Mouse (Mus musculus): ENCODE measurements around the gene Dbnl. TPM values are rescaled to one million over a fixed set of nuclear protein-coding genes. Genes with fewer than 3 reads are reported as not detected.
A peak's percentile ranks its signal among the peaks of the same experiment; 100 is the strongest.

Gene Dbnl
- polyA plus RNA-seq, 1 experiment from 2014 or later: 153 TPM

DNA sequence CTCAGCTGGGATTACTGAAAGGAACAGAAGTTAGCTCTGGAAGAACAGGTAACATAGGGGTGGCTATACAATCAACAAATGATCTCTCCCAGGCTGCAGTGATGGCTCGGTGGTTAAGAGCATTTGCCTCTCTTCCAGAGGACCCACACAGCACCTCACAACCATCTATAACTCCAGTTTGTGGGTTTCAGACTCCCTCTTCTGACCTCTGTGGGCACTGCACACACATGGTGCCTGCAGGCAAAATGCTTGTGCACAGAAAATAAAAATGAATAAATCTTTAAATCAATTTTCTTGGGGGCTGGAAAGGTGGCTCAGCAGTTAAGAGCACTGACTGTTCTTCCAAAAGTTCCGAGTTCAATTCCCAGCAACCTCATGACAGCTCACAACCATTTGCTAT is 9.8 kb upstream of the Dbnl start:
- Histone ChIP-seq H3K4me2 (replicated peaks) (no peak overlapping the region), H3K36me3 (peaks cover 7% of the 10 kb centered on the region; the same call in 1 of the 2 replicates), H3K4me3 (no peak overlapping the region), H3K9me3 (no peaks in the 10 kb centered on the region), H3K4me1 (no peaks in the 10 kb centered on the region), H3K9ac (no peak overlapping the region), H3K27ac (no peak overlapping the region), H3K27me3 (replicated peaks) (no peaks in the 10 kb centered on the region)
- no peak for ATAC-seq (ENCODE audit: low FRiP score, low read depth)
- 75% methylated on average over 2 of the region's 2 CpGs for WGBS

DNA sequence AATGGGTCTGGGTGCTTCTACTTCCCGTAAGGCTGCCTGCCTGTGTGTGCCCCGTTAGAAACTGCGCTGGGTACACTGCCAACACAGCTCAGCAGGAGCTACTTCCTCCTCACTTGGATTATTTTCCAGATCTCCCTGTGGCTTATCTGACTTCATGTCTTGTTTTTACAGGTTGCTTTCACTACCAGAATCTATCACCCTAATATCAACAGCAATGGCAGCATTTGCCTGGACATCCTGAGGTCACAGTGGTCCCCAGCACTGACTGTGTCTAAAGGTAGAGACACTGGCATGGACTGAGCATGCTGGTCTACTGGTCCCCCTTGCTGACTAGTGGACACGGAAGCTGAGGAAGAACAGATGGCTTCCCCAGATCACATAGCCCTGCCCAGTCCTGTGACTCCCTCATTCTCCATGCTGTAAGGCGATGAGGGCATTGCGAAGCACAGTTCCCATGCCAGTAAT is 8.2 kb upstream of the Dbnl start:
- no peaks in the 10 kb centered on the region for H3K27me3 ChIP-seq (replicated peaks)
- ATAC-seq (ENCODE audit: low FRiP score, low read depth): no peak
- WGBS: 93% methylated on average over 6 of the region's 6 CpGs

DNA sequence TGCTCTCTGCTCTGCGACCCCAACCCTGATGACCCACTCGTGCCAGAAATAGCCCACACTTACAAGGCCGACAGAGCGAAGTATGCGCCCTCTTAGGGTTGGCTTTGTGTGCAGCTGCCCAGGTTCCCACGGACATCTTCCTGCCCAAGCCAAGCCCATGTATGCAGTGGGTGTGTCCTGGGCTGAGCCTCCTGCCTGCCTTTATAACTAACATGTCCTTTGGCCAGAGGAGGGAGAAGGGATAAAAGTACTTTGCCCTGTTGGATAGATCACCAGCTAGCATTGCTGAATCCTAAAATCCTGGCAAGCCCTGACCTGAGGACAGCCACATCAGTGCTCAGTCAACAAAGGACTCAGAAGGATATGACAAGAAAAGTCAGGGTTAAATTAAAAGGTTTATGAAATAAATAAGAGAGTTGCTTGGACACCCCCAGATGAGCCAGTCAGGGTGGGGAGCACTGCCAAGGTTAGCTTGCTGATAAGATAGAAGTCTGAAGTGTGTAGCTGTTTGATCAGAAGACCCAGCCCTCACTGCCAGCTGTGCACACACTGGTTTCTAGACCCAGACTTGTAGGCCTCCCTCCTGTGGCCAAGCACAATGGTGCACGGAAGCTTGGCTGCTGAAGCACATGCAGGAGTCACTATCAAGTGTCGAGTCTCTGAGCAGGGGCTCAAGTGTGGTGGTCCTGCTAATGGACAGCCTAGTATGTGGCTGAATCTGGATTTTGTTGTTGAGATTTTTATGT is 5.9 kb upstream of the Dbnl start:
- WGBS: 75% methylated on average over 8 of the region's 8 CpGs
- Histone ChIP-seq H3K4me2 (replicated peaks) (no peak overlapping the region), H3K9me3 (no peaks in the 10 kb centered on the region), H3K9ac (no peak overlapping the region), H3K36me3 (peaks cover 7% of the 10 kb centered on the region; the same call in 1 of the 2 replicates), H3K27ac (no peak overlapping the region), H3K4me1 (peaks cover 4% of the 10 kb centered on the region), H3K27me3 (replicated peaks) (no peaks in the 10 kb centered on the region), H3K4me3 (no peak overlapping the region)
- ATAC-seq (ENCODE audit: low FRiP score, low read depth): no peak

More for the DNA sequence above, 8.2 kb upstream of the Dbnl start:
- H3K4me3 ChIP-seq: no peak overlapping the region
- H3K4me2 ChIP-seq (replicated peaks): no peak overlapping the region
- no peak overlapping the region for H3K9ac ChIP-seq
- no peak overlapping the region for H3K27ac ChIP-seq
- H3K36me3 ChIP-seq: peaks cover 7% of the 10 kb centered on the region; the same call in 1 of the 2 replicates
- H3K4me1 ChIP-seq: no peaks in the 10 kb centered on the region
- no peaks in the 10 kb centered on the region for H3K9me3 ChIP-seq

DNA sequence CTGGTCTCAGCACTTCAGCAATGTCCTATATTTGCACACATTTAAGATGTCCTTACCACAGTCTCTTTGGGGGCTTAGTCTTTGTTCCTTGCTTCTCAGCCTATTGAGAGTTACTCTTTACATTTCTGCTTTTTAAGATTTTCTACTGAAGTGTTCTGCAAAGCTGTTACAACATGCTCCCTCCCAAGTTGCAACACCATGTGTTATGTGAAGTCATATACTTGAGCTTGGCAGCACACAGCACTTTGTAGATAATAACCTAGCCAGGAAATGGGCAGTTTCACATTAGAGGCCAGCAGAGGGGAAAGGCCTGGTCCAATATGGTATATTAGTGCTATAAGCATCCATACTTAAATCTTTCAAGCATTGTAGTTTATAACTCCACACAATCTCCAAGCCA is 2.6 kb upstream of the Dbnl start:
- H3K9me3 ChIP-seq: no peaks in the 10 kb centered on the region
- no peak overlapping the region for H3K4me2 ChIP-seq (replicated peaks)
- H3K9ac ChIP-seq: no peak overlapping the region
- H3K4me1 ChIP-seq: peaks cover 20% of the 10 kb centered on the region
- no peak overlapping the region for H3K27ac ChIP-seq
- ATAC-seq (ENCODE audit: low FRiP score, low read depth): no peak
- H3K4me3 ChIP-seq: no peak overlapping the region
- peaks cover 3% of the 10 kb centered on the region for H3K36me3 ChIP-seq
- H3K27me3 ChIP-seq (replicated peaks): no peaks in the 10 kb centered on the region

DNA sequence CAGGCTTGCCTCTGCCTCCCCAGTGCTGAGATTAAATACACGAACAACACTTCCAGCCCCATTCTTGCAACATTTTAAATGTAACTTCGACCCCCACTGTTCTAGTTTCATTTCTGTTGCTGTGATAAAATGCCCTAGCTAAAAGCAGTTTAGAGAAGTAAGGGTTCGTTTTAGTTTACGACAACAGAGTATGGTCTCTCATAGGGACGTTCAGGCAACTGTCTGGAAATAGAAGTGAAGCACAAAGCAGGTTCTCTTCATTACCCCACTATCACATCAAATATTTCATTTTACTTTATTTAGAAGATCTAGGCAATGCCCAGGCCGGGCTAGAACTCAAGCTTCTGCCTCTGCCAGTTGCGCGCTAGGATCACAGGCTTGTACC is 625 bp upstream of the Dbnl start:
- Histone ChIP-seq H3K27me3 (replicated peaks) (no peaks in the 10 kb centered on the region), H3K27ac (no peak overlapping the region), H3K9me3 (no peaks in the 10 kb centered on the region), H3K36me3 (peaks cover 12% of the 10 kb centered on the region), H3K4me1 (peaks cover 20% of the 10 kb centered on the region), H3K4me2 (replicated peaks) (peak overlapping the region; percentile 74), H3K9ac (peak overlapping the region; percentile 84), H3K4me3 (peak overlapping the region; percentile 85)
- WGBS: 36% methylated on average over 8 of the region's 8 CpGs
- ATAC-seq (ENCODE audit: low FRiP score, low read depth): no peak

DNA sequence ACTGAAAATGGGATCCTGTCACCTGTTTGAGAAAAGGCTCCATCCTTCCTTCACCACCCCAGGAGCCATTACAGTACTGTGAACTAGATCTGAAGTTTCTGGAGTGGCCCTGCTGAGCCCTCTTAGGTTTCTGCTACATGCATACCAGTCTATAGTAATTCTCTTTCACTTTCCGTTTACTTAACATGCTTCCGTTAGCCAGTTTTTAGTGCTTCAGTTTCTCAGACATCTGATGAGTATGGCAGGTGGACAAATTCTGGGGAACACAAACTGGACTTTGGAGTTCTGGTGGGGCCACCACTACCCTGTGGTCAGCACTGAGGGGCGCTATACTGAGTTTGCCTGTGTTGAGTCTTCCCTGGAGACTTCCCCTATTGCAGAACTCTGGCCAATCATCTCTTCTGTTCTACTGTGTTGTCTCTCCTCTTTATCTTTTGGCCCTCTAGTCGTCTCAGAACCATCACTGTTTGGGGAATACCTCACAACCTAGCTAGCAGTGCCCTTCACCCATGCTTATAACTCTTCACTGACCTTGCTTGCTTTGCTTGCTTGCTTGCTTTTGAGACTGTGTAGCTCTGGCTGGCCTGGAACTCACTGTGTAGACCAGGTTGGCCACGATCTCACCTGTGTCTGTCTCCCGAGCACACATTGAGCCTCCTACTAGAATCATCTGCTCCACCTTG is 924 bp downstream of the Dbnl start:
- Histone ChIP-seq H3K27me3 (replicated peaks) (no peaks in the 10 kb centered on the region), H3K9me3 (no peaks in the 10 kb centered on the region), H3K36me3 (peaks cover 26% of the 10 kb centered on the region), H3K9ac (peak overlapping the region; percentile 84), H3K4me3 (peak overlapping the region; percentile 85), H3K4me2 (replicated peaks) (peak overlapping the region; percentile 74), H3K4me1 (peaks cover 20% of the 10 kb centered on the region), H3K27ac (no peak overlapping the region)
- 75% methylated on average over 6 of the region's 6 CpGs for WGBS
- ATAC-seq (ENCODE audit: low FRiP score, low read depth): no peak

DNA sequence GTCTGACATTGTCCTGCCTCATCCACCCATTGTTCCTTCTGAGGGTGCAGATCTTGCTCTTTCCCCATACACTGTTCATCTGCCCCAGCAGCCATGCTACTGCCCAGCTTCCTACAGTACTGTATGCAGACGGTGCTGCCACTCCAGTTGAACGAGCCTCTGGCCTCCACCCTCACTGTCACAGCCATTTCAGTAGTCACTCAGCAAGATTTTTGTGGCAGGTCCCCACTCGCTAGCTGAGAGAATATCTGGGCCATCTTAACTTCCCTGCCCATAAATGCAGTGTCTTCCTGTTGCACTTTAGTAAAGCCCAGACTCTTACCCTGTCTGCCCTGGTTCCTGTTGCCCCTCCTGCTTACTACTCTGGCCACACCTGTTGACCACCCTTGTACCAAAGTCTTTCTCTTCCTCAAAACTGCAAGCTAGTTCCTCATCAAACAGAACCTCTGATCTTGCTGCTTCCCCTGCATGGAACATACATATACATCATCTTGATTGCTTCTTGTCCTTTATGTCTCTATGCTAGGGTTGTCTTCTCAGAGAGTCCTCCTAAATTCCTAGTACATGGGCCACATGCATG is 1.6 kb downstream of the Dbnl start:
- Histone ChIP-seq H3K9ac (peak overlapping the region; percentile 84; the same call in 1 of the 2 replicates), H3K36me3 (peaks cover 32% of the 10 kb centered on the region), H3K4me1 (peaks cover 20% of the 10 kb centered on the region), H3K4me3 (no peak overlapping the region), H3K9me3 (no peaks in the 10 kb centered on the region), H3K27ac (no peak overlapping the region), H3K4me2 (replicated peaks) (peak overlapping the region; percentile 74), H3K27me3 (replicated peaks) (no peaks in the 10 kb centered on the region)
- 90% methylated on average over 3 of the region's 3 CpGs for WGBS
- no peak for ATAC-seq (ENCODE audit: low FRiP score, low read depth)

DNA sequence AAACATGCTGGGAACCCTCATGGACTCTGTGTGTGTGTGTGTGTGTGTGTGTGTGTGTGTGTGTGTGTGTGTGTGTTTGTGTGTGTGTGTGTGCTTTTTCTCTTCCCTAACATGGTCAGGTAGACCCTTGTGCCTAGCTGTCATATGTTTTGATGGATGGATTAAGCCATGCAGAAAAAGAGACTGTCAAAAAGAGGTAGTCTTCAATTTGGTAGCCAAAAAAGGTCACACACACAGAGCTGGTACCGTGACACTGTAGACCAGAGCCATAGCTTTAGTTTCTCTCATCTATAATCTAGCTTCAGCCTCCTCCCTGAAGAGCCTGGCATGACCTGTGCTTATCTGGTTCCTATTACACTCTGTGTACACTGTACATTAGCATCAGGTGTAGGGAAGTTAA is 2.1 kb downstream of the Dbnl start:
- Histone ChIP-seq H3K36me3 (peaks cover 38% of the 10 kb centered on the region), H3K4me3 (no peak overlapping the region), H3K27ac (no peak overlapping the region), H3K9ac (no peak overlapping the region), H3K27me3 (replicated peaks) (no peaks in the 10 kb centered on the region), H3K4me2 (replicated peaks) (no peak overlapping the region), H3K9me3 (no peaks in the 10 kb centered on the region), H3K4me1 (peaks cover 20% of the 10 kb centered on the region)
- WGBS: 90% methylated on average over 1 of the region's 1 CpGs
- no peak for ATAC-seq (ENCODE audit: low FRiP score, low read depth)

DNA sequence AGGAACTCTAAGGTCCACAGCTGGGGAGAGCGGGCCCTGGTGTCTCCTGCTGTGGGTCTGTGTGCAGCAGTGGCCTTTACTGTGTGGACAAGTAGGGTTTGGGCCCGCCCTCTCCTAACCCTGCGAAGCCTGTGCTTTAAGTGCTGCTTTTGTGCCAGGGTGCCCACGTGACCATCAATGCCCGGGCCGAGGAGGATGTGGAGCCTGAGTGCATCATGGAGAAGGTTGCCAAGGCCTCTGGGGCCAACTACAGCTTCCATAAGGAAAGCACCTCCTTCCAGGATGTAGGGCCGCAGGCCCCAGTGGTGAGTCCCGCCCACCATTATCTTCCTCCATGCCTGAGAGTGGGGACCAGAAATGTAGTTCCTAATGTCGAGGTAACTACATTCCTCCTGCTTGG is 7.0 kb downstream of the Dbnl start:
- no peak for ATAC-seq (ENCODE audit: low FRiP score, low read depth)

DNA sequence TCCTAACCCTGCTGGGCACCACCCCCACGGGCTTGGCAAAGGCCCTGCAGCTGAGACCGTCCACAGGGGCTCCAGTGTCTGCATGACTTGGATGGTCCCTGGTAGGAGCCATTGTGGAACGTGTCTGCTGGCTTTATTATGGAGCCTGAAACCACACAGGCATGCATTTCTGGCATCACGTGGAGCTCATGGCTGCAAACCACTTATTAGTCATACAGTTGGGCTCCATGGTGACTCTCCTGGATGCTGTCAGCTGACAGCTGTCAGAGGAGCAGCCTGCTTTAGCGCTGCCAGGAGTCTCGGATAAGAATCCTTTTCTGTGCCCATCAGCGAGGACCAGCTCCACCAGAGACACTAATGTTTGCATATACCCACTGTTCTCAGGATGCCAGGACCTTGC is 7.4 kb downstream of the Dbnl start:
- H3K9me3 ChIP-seq: no peaks in the 10 kb centered on the region
- H3K4me3 ChIP-seq: no peak overlapping the region
- no peaks in the 10 kb centered on the region for H3K27me3 ChIP-seq (replicated peaks)
- 91% methylated on average over 7 of the region's 7 CpGs for WGBS
- no peak overlapping the region for H3K27ac ChIP-seq
- no peak overlapping the region for H3K4me2 ChIP-seq (replicated peaks)
- H3K9ac ChIP-seq: no peak overlapping the region
- H3K36me3 ChIP-seq: peaks cover 88% of the 10 kb centered on the region
- no peaks in the 10 kb centered on the region for H3K4me1 ChIP-seq
- no peak for ATAC-seq (ENCODE audit: low FRiP score, low read depth)

More for the DNA sequence above, 7.0 kb downstream of the Dbnl start:
- no peaks in the 10 kb centered on the region for H3K4me1 ChIP-seq
- no peak overlapping the region for H3K4me2 ChIP-seq (replicated peaks)
- 93% methylated on average over 9 of the region's 9 CpGs for WGBS
- no peaks in the 10 kb centered on the region for H3K9me3 ChIP-seq
- no peak overlapping the region for H3K27ac ChIP-seq
- peaks cover 84% of the 10 kb centered on the region for H3K36me3 ChIP-seq
- H3K27me3 ChIP-seq (replicated peaks): no peaks in the 10 kb centered on the region
- no peak overlapping the region for H3K4me3 ChIP-seq
- no peak overlapping the region for H3K9ac ChIP-seq

DNA sequence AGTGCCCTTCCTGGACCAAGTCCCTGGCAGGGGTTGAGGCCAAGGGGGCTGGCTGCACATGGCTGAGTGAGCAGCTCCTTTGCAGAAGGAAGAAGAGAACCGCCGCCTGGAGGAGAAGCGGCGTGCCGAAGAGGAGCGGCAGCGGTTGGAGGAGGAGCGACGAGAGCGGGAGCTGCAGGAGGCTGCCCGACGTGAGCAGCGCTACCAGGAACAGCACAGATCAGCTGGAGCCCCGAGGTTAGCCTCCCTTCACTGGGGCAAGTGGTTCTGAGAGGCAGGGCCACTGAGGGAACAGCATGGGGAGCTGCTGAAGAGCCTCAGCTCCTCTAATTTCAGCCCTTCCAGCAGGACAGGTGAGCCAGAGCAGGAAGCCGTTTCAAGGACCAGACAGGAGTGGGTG is 8.7 kb downstream of the Dbnl start:
- Histone ChIP-seq H3K9me3 (no peaks in the 10 kb centered on the region), H3K27me3 (replicated peaks) (no peaks in the 10 kb centered on the region), H3K4me1 (no peaks in the 10 kb centered on the region), H3K4me2 (replicated peaks) (no peak overlapping the region), H3K36me3 (peaks cover 91% of the 10 kb centered on the region), H3K27ac (no peak overlapping the region), H3K9ac (no peak overlapping the region), H3K4me3 (no peak overlapping the region)
- 89% methylated on average over 15 of the region's 15 CpGs for WGBS
- no peak for ATAC-seq (ENCODE audit: low FRiP score, low read depth)

DNA sequence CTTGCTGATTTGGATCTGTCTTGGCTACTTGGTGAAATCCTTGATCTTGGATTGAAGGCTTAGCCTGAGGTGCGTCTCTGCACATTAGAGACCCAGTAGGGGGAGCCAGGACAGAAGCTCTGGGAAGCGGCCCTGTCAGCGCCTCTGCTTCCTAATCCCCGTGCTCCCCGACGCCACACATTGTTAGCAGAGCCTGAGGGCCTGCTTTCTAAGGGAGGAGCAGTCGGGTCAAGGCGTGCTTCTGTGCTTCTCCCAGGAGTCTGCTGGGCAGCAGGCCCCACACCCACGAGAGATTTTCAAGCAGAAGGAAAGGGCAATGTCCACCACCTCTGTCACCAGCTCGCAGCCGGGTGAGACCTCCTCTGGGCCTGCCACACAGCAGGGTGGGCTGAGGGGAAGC is 9.1 kb downstream of the Dbnl start:
- Histone ChIP-seq H3K9me3 (no peaks in the 10 kb centered on the region), H3K36me3 (peaks cover 86% of the 10 kb centered on the region), H3K27me3 (replicated peaks) (no peaks in the 10 kb centered on the region), H3K9ac (no peak overlapping the region), H3K4me1 (no peaks in the 10 kb centered on the region), H3K27ac (no peak overlapping the region), H3K4me2 (replicated peaks) (no peak overlapping the region), H3K4me3 (no peak overlapping the region)
- 82% methylated on average over 11 of the region's 11 CpGs for WGBS
- ATAC-seq (ENCODE audit: low FRiP score, low read depth): no peak

All from neural tube, embryonic 12.5 days (tissue).